ENCODE assay signal across 21 mouse cellular contexts in genomic region chr15:80261100-80261499, GRCm38 (mm10). TPM values are rescaled to one million over a fixed set of nuclear protein-coding genes. Genes with fewer than 3 reads are reported as not detected.
DNase-seq lines count a peak whose midpoint lies in the region; ATAC-seq lines count a peak whose summit lies in the region.
"Had no signal": no experiment of that assay in that cellular context is flagged by ENCODE, and none has a peak within 500 bp of the region (broad histone marks: within the 10 kb centered on the region; RNA-seq: fewer than 3 reads in every experiment).

No protein-coding gene starts in this region.

- 73% methylated on average over 7 of the region's 7 CpGs for WGBS in liver, embryonic 12.5 days (ENCODE audit: insufficient replicate concordance)
- 88% methylated on average over 7 of the region's 7 CpGs for WGBS in midbrain, embryonic 15.5 days
- 85% methylated on average over 7 of the region's 7 CpGs for WGBS in midbrain, embryonic 13.5 days

- no peak for ATAC-seq in liver, embryonic 12.5 days
- ATAC-seq in midbrain, embryonic 15.5 days (replicated peaks) = no peak
- no peak for ATAC-seq in midbrain, embryonic 13.5 days
- ATAC-seq: forebrain, embryonic 15.5 days had no signal

- no peaks in the 10 kb centered on the region for H3K9me3 ChIP-seq in liver, embryonic 12.5 days (replicated peaks)
- H3K9me3 ChIP-seq in midbrain, embryonic 15.5 days = no peaks in the 10 kb centered on the region
- H3K9me3 ChIP-seq in midbrain, embryonic 13.5 days = no peaks in the 10 kb centered on the region
- H3K9me3 ChIP-seq: embryonic facial prominence, embryonic 13.5 days; forebrain, embryonic 12.5 days; forebrain, embryonic 15.5 days; G1E; heart, embryonic 10.5 days; heart, embryonic 13.5 days; hindbrain, embryonic 12.5 days; hindbrain, embryonic 15.5 days had no signal

- DNase-seq in liver = no peak
- peak; percentile 23 for DNase-seq in naive thymus-derived CD4-positive, alpha-beta T cell, adult 2 months (ENCODE audit: low read depth)
- DNase-seq in urinary bladder, postnatal 10 days (ENCODE audit: low spot score) = no peak

- H3K27ac ChIP-seq in liver, embryonic 12.5 days = peak overlapping the region; percentile 17; the same call in 1 of the 2 replicates
- 0 out of 2 replicates have a peak overlapping the region, but pooled peaks have one; percentile 36 for H3K27ac ChIP-seq in midbrain, embryonic 15.5 days
- no peak overlapping the region for H3K27ac ChIP-seq in midbrain, embryonic 13.5 days
- H3K27ac ChIP-seq: embryonic facial prominence, embryonic 13.5 days; forebrain, embryonic 12.5 days; heart, adult 2 months; heart, embryonic 10.5 days; heart, embryonic 13.5 days had no signal

- H3K4me2 ChIP-seq in liver, embryonic 12.5 days = no peak overlapping the region
- H3K4me2 ChIP-seq in midbrain, embryonic 15.5 days = no peak overlapping the region
- no peak overlapping the region for H3K4me2 ChIP-seq in midbrain, embryonic 13.5 days (replicated peaks)
- H3K4me2 ChIP-seq: embryonic facial prominence, embryonic 13.5 days; forebrain, embryonic 12.5 days; forebrain, embryonic 15.5 days; heart, embryonic 13.5 days; hindbrain, embryonic 12.5 days; hindbrain, embryonic 15.5 days had no signal

- H3K27me3 ChIP-seq in liver, embryonic 12.5 days (replicated peaks) = no peaks in the 10 kb centered on the region
- no peaks in the 10 kb centered on the region for H3K27me3 ChIP-seq in midbrain, embryonic 15.5 days (replicated peaks)
- no peaks in the 10 kb centered on the region for H3K27me3 ChIP-seq in midbrain, embryonic 13.5 days
- H3K27me3 ChIP-seq: CH12.LX; embryonic facial prominence, embryonic 13.5 days; forebrain, embryonic 12.5 days; forebrain, embryonic 15.5 days; heart, embryonic 13.5 days; hindbrain, embryonic 12.5 days; hindbrain, embryonic 15.5 days had no signal

- H3K36me3 ChIP-seq in liver, embryonic 12.5 days = peaks cover 67% of the 10 kb centered on the region
- peaks cover 27% of the 10 kb centered on the region for H3K36me3 ChIP-seq in midbrain, embryonic 15.5 days (replicated peaks)
- peaks cover 45% of the 10 kb centered on the region for H3K36me3 ChIP-seq in midbrain, embryonic 13.5 days

- peaks cover 72% of the 10 kb centered on the region for H3K4me1 ChIP-seq in liver, embryonic 12.5 days
- H3K4me1 ChIP-seq in midbrain, embryonic 15.5 days = peaks cover 58% of the 10 kb centered on the region
- peaks cover 45% of the 10 kb centered on the region for H3K4me1 ChIP-seq in midbrain, embryonic 13.5 days (replicated peaks)

- H3K4me3 ChIP-seq in liver, embryonic 12.5 days = no peak overlapping the region
- no peak overlapping the region for H3K4me3 ChIP-seq in midbrain, embryonic 15.5 days
- H3K4me3 ChIP-seq in midbrain, embryonic 13.5 days (replicated peaks) = no peak overlapping the region
- H3K4me3 ChIP-seq: embryonic facial prominence, embryonic 13.5 days; erythroblast, embryonic 14.5 days; forebrain, embryonic 12.5 days; forebrain, embryonic 15.5 days; heart, adult 2 months; heart, embryonic 10.5 days; heart, embryonic 13.5 days; hindbrain, embryonic 12.5 days; hindbrain, embryonic 15.5 days had no signal

- no peak overlapping the region for H3K9ac ChIP-seq in liver, embryonic 12.5 days
- no peak overlapping the region for H3K9ac ChIP-seq in midbrain, embryonic 15.5 days
- H3K9ac ChIP-seq in midbrain, embryonic 13.5 days (replicated peaks) = no peak overlapping the region
- H3K9ac ChIP-seq: embryonic facial prominence, embryonic 13.5 days; forebrain, embryonic 12.5 days; heart, embryonic 13.5 days; hindbrain, embryonic 12.5 days; hindbrain, embryonic 15.5 days had no signal

RNA-seq across cellular contexts. Expression of gene Rps19bp1, which starts 3.0 kb away (rescaled TPM):
- polyA plus RNA-seq in liver, embryonic 12.5 days (2016; fragmentation: Nextera tagmentation; extraction: Ambion mirVana) = 46.8 and 47.0 TPM in 2 replicates
- 69.2 and 75.5 TPM in 2 replicates for polyA plus RNA-seq in midbrain, embryonic 15.5 days (2015; fragmentation: Nextera tagmentation; extraction: Ambion mirVana)
- polyA plus RNA-seq in midbrain, embryonic 13.5 days (2015; fragmentation: Nextera tagmentation; extraction: Ambion mirVana) = 72.9 and 77.8 TPM in 2 replicates

RNA-seq across cellular contexts. Expression of gene Atf4, which starts 6.1 kb away (rescaled TPM):
- polyA plus RNA-seq in liver, embryonic 12.5 days (2016; fragmentation: Nextera tagmentation; extraction: Ambion mirVana) = 141 and 145 TPM in 2 replicates
- polyA plus RNA-seq in midbrain, embryonic 15.5 days (2015; fragmentation: Nextera tagmentation; extraction: Ambion mirVana) = 120 and 121 TPM in 2 replicates
- 133 and 134 TPM in 2 replicates for polyA plus RNA-seq in midbrain, embryonic 13.5 days (2015; fragmentation: Nextera tagmentation; extraction: Ambion mirVana)

RNA-seq across cellular contexts. Expression of gene AC140267.1, which starts 25.5 kb away (rescaled TPM):
- not detected in 2 replicates for polyA plus RNA-seq in liver, embryonic 12.5 days (2016; fragmentation: Nextera tagmentation; extraction: Ambion mirVana)
- 2.3 TPM in 1 of 2 replicates, not detected in the other for polyA plus RNA-seq in midbrain, embryonic 15.5 days (2015; fragmentation: Nextera tagmentation; extraction: Ambion mirVana)
- polyA plus RNA-seq in midbrain, embryonic 13.5 days (2015; fragmentation: Nextera tagmentation; extraction: Ambion mirVana) = not detected in 2 replicates
- polyA plus RNA-seq: adrenal gland, adult 2 months; cerebellum, adult 2 months; embryonic facial prominence, embryonic 13.5 days; erythroblast, embryonic 14.5 days; forebrain, embryonic 12.5 days; G1E; gonadal fat pad, adult 2 months; heart, adult 2 months; heart, embryonic 13.5 days; hindbrain, embryonic 12.5 days; hindbrain, embryonic 15.5 days had no signal

RNA-seq across cellular contexts. Expression of gene Cacna1i, which starts 25.9 kb away (rescaled TPM):
- 0.02 and 0.37 TPM in 2 replicates for polyA plus RNA-seq in liver, embryonic 12.5 days (2016; fragmentation: Nextera tagmentation; extraction: Ambion mirVana)
- 1.1 and 1.8 TPM in 2 replicates for polyA plus RNA-seq in midbrain, embryonic 15.5 days (2015; fragmentation: Nextera tagmentation; extraction: Ambion mirVana)
- 0.32 and 0.50 TPM in 2 replicates for polyA plus RNA-seq in midbrain, embryonic 13.5 days (2015; fragmentation: Nextera tagmentation; extraction: Ambion mirVana)
- polyA plus RNA-seq: embryonic facial prominence, embryonic 13.5 days; erythroblast, embryonic 14.5 days; G1E; heart, embryonic 10.5 days; heart, embryonic 13.5 days; heart, embryonic 16.5 days had no signal

RNA-seq across cellular contexts. Expression of gene Mief1, which starts 27.3 kb away (rescaled TPM):
- 29.1 and 30.1 TPM in 2 replicates for polyA plus RNA-seq in liver, embryonic 12.5 days (2016; fragmentation: Nextera tagmentation; extraction: Ambion mirVana)
- 35.8 and 39.3 TPM in 2 replicates for polyA plus RNA-seq in midbrain, embryonic 15.5 days (2015; fragmentation: Nextera tagmentation; extraction: Ambion mirVana)
- polyA plus RNA-seq in midbrain, embryonic 13.5 days (2015; fragmentation: Nextera tagmentation; extraction: Ambion mirVana) = 42.2 and 43.8 TPM in 2 replicates
